Mouse (Mus musculus) E14TG2a.4 (cell line): Measurements from ENCODE around the gene Prpf31.
A peak's percentile ranks its signal among the peaks of the same experiment; 100 is the strongest.

Experiments used
- H3K27me3 ChIP-seq: 2 replicates; pipeline ENCODE4 v1.6.1; 2014; ENCODE audit warnings: low read length, control low read depth; ENCODE audit not compliant: insufficient read depth
- H3K36me3 ChIP-seq: 2 replicates; pipeline ENCODE4 v1.6.1; 2014; ENCODE audit warnings: low read length, control low read depth; ENCODE audit not compliant: insufficient read depth
- H3K4me1 ChIP-seq: replicated peaks from 2 replicates; pipeline ENCODE4 v1.6.1; 2014; ENCODE audit warnings: low read depth, low read length, control low read depth
- H3K4me3 ChIP-seq: replicated peaks from 2 replicates; pipeline ENCODE4 v1.5.1; 2014; ENCODE audit warnings: mild to moderate bottlenecking, low read length
- H3K9me3 ChIP-seq: 2 replicates; pipeline ENCODE4 v1.6.1; 2014; ENCODE audit warnings: low read length, control low read depth
- CTCF ChIP-seq: conservative IDR thresholded peaks from 2 replicates; pipeline ENCODE4 v1.5.1; 2014; ENCODE audit warnings: low read length
- NANOG ChIP-seq: IDR thresholded peaks from 2 replicates; pipeline ENCODE4 v1.6.1; 2014; ENCODE audit warnings: borderline replicate concordance, low read length, mixed read lengths
- POU5F1 ChIP-seq: IDR thresholded peaks from 2 replicates; pipeline ENCODE4 v1.6.1; 2014; ENCODE audit warnings: low read length, borderline replicate concordance

The Prpf31 gene

DNA sequence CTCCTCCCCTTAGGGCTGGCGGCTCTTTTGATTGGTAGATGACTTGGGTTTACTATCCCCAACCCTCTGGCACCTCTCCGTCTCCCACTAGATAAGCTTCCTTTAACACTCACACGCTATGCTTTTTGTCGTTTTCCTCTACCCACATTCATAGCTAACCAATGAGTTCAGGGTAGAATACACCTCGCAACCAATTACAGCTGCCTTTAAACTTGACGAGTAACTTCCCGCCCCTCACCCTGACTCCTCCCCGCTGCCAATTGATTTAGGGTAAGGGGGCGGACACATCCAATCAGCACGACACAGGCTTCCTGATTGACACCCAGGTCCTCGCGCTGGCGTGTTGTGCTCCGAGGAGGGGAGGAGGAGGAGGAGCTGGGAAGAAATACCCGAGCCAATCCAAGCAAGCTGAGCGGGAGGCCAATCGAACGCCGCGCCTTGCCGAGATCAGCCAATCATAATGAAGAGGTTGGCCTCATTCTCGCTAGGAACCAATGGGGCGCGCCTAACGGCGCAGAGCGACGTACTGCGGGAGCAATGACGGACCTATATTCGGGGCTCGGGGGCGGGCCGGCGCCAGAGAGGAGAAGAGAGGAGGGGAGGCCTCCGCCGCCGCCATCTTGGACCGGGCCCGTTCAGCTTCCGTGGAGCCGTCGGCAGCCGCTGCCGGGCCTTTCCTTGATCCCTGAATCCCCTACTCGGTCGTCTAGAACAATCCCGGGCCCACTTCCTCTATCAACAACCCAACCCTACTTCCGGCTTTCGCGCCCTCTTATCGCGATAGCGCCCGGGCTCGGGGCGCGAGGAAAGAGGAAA lies 15.1 kb downstream of the Prpf31 start, which contains the start of gene Cnot3:
Gene Cnot3, plus strand, starts transcription at position 597 of the 816 bp plus-strand sequence.
- TF ChIP-seq CTCF (no peak), NANOG (0 out of 2 replicates have a peak, but pooled peaks have one; percentile 10)
- peak within 1 kb of the TSS; percentile 99 for H3K4me3 ChIP-seq
- no peaks in the 10 kb centered on the region for H3K9me3 ChIP-seq
- peaks cover 65% of the 10 kb centered on the region for H3K36me3 ChIP-seq
- H3K27me3 ChIP-seq, result no peaks in the 10 kb centered on the region
- H3K4me1 ChIP-seq, result peaks cover 63% of the 10 kb centered on the region

DNA sequence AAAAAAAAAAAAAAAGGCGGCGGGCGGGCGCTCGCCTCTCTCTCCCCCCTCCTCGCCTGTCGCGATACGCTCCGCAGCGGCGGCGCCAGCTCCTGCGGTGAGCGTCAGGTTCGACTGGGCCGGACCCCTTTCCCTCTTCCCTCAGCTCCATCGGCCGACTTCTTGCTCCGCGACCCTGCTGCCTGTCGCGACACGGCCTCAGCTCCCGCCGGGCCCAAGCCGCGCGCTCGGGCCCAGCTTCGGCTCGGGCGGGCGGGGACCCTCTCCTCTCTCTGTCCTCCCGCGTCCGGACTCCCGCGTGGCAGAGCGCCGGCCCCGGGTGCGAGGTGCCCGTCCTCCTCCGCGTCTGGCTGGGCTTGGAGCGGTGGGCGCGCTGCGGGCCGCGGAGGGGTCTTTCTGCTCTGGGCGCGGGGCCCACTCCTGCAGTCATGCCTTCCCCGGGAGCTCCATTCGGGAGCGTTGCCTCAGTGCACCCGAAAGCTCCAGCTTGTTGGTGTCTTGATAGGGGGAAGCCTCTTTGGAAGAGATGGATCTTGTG lies 15.8 kb downstream of the Prpf31 start:
- no peak for TF ChIP-seq CTCF
- no peak for TF ChIP-seq POU5F1
- TF ChIP-seq NANOG, result no peak
- H3K27me3 ChIP-seq, result no peaks in the 10 kb centered on the region
- peak overlapping the region; percentile 99 for H3K4me3 ChIP-seq
- peaks cover 65% of the 10 kb centered on the region for H3K36me3 ChIP-seq
- H3K9me3 ChIP-seq, result no peaks in the 10 kb centered on the region
- H3K4me1 ChIP-seq, result peaks cover 69% of the 10 kb centered on the region

DNA sequence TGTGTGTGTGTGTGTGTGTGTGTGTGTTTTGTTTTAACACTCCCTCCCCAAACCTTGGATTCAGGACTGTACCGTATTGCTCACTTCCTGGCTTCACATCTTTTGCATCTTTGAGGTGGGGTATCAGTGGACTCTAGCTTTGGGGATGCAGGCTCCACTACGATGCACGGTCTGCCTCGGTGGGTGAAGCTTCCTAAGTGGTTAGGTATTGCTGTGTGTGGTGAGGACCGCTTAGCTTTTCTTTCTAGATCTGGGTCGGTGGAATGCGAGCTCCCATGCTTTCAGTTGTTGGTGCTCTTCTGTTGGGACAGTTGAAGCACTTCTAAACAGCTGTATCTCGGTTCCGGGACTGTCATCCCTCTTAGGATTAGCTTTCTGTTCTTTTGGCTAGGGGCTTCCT lies 16.4 kb downstream of the Prpf31 start:
- Histone ChIP-seq H3K27me3 (no peaks in the 10 kb centered on the region), H3K36me3 (peaks cover 65% of the 10 kb centered on the region), H3K9me3 (no peaks in the 10 kb centered on the region), H3K4me3 (peak overlapping the region; percentile 99), H3K4me1 (peaks cover 75% of the 10 kb centered on the region)
- no peak for TF ChIP-seq POU5F1
- no peak for TF ChIP-seq CTCF
- no peak for TF ChIP-seq NANOG

DNA sequence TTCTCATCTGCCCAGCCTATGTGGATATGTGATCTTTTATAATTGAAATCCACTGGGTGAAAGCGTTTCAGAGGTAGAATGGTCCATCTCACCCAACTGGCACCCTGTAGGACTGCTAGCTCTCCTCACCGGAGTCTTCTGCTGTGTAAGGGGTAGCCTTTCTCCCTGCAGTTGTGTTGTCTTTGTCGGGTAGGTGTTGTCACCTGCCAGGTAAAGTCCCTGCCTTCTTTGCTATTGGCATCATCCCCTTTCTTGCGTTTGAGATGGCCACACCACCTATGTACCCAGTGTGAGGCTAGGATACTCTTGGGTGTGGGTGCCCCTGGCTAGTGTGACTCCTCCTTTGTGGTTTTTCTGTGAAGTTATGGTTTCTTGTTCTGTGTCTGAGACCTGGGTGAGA lies 16.9 kb downstream of the Prpf31 start:
- Histone ChIP-seq H3K9me3 (no peaks in the 10 kb centered on the region), H3K27me3 (no peaks in the 10 kb centered on the region), H3K36me3 (peaks cover 65% of the 10 kb centered on the region), H3K4me1 (peaks cover 74% of the 10 kb centered on the region), H3K4me3 (peak overlapping the region; percentile 99)
- TF ChIP-seq CTCF, result no peak
- TF ChIP-seq POU5F1, result no peak
- TF ChIP-seq NANOG, result no peak

DNA sequence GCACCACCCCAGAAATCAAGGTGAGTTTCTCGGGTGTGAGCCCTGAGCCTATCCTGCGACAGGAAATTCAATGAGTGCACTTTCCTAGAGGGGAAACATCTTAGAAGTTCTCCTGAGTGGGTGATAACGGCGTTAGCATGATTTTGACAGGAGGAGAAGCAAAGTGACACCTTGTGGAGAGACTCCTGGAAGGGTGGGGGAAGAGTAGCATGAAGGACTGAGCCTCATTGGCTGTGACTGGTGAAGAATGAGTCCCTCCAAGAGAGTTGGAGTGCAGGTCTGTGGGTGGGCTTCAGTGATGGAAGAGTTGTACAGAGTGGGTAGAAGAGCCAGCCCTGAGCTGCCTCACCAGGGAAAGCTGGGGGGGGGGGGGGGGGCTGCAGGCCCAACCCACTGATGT lies 27.2 kb downstream of the Prpf31 start:
- H3K4me3 ChIP-seq, result no peak overlapping the region

DNA sequence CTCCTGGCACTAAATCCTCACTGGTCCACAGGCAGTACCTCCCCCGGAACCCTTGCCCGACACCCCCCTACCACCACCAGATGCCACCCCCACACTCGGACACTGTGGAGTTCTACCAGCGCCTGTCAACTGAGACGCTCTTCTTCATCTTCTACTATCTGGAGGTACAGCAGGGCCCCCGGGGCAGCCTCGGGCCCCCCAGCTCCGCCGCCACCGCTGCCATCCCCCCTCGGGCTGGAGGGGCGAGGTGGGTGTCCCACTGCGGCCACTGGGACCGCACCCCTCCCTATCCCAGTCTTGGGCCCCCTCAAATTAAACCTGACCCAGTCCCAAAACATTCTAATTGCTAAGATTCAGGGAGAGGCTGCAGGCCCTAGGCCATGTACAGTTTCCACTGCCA lies 28.8 kb downstream of the Prpf31 start:
- H3K36me3 ChIP-seq, result peaks cover 100% of the 10 kb centered on the region
- H3K4me1 ChIP-seq, result peaks cover 42% of the 10 kb centered on the region
- no peak for TF ChIP-seq POU5F1
- no peak for TF ChIP-seq NANOG
- TF ChIP-seq CTCF, result no peak
- H3K27me3 ChIP-seq, result no peaks in the 10 kb centered on the region
- H3K4me3 ChIP-seq, result no peak overlapping the region
- H3K9me3 ChIP-seq, result no peaks in the 10 kb centered on the region

More for the DNA sequence above, 27.2 kb downstream of the Prpf31 start:
- Histone ChIP-seq H3K9me3 (no peaks in the 10 kb centered on the region), H3K27me3 (no peaks in the 10 kb centered on the region), H3K36me3 (peaks cover 100% of the 10 kb centered on the region), H3K4me1 (peaks cover 43% of the 10 kb centered on the region)
- TF ChIP-seq CTCF, result no peak
- TF ChIP-seq POU5F1, result no peak
- no peak for TF ChIP-seq NANOG

DNA sequence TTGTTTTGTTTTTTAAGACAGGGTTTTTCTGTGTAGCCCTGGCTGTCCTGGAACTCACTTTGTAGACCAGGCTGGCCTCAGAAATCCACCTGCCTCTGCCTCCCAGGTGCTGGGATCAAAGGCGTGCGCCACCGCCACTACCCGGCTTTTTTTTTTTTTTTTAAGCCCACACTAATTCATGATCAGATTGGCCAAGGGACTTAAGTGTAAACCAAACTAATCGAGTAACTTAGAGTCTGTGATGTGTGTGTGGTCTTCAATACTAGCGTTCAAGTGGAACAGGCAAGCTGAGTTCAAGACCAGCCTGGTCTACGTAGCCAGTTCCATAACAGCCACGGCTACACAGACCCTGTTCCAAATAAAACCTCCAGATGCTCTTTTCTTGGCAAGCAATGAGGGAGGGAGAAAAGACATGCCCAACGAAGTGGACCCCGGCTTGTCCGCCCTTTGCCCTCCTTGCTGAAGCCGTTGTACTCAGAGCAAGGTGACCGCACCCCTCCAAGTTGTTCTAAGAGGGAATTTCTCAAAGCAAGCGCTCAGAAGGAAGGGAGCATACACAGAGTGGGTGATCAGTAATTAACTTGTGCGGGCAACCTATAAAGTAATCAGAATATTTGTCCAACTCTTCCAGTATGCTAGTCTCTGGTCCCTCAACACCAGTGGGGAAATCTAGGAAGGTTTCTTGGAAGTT lies 34.9 kb downstream of the Prpf31 start:
- Histone ChIP-seq H3K4me1 (peaks cover 49% of the 10 kb centered on the region), H3K9me3 (no peaks in the 10 kb centered on the region)

DNA sequence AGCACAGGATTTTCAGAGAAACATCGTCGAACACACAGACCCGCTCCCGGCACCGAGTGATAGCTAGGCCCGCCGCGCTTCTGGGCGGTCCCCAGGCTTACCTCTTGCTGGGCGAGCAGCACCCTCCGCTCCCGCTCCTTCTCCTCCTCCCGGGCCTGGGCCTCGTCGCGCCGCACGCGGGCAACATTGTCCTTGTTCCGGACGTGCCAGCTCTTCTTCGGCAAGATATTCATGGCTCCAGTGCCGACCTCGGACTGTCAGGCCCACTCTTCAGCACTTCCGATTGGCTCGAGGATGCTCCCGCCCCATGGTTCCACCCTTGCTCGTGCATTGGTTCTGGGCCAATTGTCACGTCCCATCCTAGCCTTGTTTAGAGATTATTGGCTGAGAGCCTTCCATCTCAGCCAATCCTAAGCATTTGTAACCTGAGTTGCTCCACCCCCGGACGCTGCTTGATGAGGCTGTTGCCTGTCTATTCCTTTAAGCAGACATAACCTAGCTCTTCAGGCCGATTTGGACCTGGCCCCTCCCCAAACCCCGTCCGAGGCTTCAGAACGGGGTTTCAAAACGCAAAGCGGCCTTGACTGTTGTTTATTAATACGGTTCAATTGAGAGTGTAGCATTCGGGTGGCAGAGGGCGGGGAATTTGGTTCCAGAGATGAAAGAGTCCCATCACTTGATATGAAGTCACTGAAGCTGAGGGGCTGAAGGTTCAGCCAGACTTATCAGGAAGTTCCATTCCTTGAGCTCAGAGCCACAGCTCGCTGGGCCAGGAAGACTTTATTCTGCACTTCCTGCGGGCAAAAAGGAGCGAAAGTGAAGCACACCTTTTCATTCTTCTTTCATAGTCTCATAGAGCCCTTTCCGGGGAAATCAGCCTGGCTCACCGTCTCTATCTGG lies 35.7 kb downstream of the Prpf31 start, which contains the start of gene Leng1:
Gene Leng1, minus strand, starts transcription at position 626 of the 900 bp plus-strand sequence.
- Histone ChIP-seq H3K36me3 (peaks cover 37% of the 10 kb centered on the region), H3K4me3 (peak within 1 kb of the TSS; percentile 88), H3K9me3 (no peaks in the 10 kb centered on the region), H3K4me1 (peaks cover 45% of the 10 kb centered on the region), H3K27me3 (no peaks in the 10 kb centered on the region)
- TF ChIP-seq NANOG (no peak), CTCF (no peak), POU5F1 (no peak)

More for the DNA sequence above, 34.9 kb downstream of the Prpf31 start:
- TF ChIP-seq NANOG (no peak), CTCF (no peak), POU5F1 (no peak)
- no peaks in the 10 kb centered on the region for H3K27me3 ChIP-seq
- H3K36me3 ChIP-seq, result peaks cover 45% of the 10 kb centered on the region
- H3K4me3 ChIP-seq, result peak overlapping the region; percentile 88
